Mouse (Mus musculus) layer of hippocampus, postnatal 36 days (tissue): ENCODE results near the gene Hist1h2be. TPM values are rescaled to one million over a fixed set of nuclear protein-coding genes. Genes with fewer than 3 reads are reported as not detected.
"Not testable (repeated sequence)": the region's sequence is repeated elsewhere in the genome, so short reads cannot be mapped to it uniquely, and the experiment has no call there.

Experiments used
- DNase-seq, 2 experiments: peaks; one replicate each; pipeline ENCODE4 v3.0.0; 2022
- total RNA-seq, 2 experiments: library from RNA; stranded (reverse); gene quantifications; 2 replicates each; pipeline ENCODE4 v1.2.3; 2021

Gene Hist1h2be
- total RNA-seq, 2 experiments from 2014 or later: 12.0 to 12.3 TPM

- DNase-seq: not testable (repeated sequence)
Measured at GRCm38 (mm10) chr13:23591886-23592285, 29.0 kb downstream of the Hist1h2be start.

DNA sequence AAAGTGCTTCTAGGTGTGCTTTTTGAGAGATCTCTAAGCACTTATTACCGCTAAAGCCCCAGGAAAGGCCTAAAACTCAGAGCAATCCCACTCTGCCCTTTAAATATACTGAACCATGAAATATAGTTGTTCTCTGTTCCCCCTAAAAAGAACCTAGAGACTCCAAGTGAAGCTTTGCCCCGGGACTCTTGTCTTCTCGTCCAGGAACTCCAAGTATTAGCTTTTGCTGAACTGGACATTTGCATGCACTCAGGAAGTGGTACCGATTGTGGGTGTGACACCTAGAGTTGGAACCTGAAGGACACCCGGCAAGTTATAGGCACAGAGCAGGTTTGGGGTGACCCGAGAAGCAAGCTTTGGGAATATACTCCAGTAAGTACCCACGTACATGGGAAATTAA is 29.7 kb downstream of the Hist1h2be start:
- DNase-seq: no peak

DNA sequence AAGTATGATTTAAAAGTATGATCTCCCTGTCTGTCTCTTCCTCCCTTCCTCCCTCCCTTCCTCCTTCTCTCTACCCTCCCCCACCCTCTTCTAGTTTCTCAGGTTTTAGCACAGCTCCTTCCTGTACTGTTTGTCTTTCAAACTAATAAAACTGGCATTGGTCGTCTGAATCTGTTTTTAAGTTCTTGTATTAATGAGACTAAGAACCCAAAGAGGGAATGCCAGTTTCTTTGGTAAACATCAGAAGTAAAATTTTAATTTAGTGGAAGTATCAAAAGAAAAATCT is 34.0 kb downstream of the Hist1h2be start:
- DNase-seq: no peak

- DNase-seq: no peak
Measured at GRCm38 (mm10) chr13:23586099-23586939, 34.6 kb downstream of the Hist1h2be start.

- peak; percentile 71 to 75 for DNase-seq
Measured at GRCm38 (mm10) chr13:23585442-23586098, 35.4 kb downstream of the Hist1h2be start.

DNA sequence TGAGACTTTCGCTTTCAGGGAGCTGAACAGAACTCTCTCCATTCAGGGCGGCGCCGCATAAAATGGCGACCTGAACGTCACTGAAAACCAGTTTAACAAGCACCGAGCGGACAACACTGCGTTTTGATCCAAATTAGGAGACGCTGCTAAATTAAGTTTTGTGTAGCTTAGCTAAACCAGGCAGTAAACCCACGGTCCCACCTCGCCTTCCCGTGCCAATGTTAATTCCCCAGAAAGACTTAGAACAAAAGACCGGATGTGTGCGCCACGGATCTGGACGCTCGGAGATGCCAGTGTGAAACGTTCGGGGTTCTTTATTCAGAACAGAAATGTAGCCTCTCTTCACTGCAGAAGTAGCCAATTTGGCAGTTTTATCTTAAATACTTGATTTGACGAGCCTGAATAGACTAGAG is 35.9 kb downstream of the Hist1h2be start:
- peak; percentile 66 to 68 for DNase-seq

DNA sequence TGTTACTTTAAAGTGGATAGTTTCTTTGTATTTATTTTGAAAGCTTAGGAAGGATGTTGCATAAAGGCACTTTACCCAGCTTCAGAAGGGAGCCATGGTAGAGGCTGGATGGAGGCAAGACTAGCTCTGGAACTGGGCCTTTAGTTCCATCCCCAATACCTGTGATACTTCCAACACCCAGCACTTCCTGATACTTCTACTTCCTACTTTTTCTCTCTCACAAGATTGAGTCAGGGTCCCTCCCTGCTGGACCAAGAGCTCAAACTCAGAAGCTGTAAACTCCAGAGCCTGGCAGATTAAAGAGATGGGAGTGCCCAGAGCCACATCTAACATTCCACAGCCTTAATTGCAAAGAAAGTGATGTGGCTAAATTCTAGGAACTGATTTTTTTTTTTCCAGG is 36.6 kb downstream of the Hist1h2be start:
- no peak for DNase-seq

DNA sequence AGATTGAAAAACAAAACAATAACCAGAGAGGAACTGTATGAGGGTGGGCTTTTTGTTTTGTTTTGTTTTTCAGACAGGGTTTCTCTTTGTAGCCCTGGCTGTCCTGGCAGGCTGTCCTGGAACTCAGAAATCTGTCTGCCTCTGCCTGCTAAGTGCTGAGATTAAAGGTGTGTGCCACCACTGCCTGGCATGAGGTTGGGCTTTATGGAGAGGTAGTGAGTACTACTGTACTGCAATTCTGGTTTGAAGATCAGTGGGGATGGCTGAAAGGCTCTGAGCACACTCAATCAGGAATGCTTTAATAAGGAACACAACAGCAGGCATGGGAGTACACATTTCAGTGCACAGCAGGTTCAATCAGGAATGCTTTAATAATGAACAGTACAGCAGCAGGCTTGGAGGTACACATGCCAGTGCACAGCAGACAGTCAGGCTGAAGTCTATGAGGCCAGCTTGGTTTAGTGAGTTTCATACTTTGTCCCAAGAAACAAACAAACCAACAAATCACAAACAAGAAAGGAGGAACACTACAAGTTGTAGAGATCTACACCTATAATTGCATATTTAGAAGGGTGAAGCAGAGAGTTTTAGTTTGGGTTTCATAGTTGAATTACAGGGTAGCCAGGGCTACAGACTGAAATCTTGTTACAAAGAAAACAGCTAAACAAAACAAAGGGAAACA is 37.4 kb downstream of the Hist1h2be start:
- DNase-seq: no peak

DNA sequence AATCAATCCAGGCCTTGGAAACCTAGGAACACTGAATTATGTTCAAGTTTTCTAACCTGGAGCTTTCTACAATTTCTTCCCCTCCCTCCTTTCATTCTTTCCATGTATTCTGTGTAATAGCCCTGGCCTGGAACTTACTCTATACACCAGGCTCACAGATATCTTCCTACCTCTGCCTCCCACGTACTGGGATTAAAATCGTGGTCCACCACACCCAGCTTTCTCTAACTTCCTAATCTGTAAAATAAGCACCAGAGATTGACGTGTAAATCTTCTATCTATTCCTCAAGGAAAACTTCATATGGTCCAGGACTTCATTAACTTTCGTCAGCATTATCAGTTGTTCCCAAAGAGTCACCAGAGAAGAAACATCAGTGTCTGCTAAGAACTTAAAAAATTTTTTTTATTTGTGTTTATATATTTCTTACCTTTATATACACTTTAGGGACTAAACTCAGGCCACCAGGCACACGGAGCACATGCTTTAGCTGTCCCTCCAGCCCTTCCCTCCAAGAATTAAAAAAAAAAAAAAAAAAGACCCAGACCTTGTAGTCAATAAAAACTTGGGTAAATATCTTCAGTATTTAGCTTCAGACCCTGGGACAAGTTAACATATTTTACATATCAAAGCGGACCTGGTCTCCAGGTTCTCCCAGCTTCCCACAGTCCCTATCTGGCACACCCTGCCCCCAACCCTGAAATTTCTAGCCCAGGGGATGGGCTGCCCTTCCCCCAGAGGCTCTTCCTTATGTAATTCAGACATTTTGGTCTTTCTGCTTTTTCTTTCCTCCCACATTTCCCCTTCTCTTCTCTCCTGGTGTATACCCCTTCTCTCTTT is 38.5 kb downstream of the Hist1h2be start:
- no peak for DNase-seq

DNA sequence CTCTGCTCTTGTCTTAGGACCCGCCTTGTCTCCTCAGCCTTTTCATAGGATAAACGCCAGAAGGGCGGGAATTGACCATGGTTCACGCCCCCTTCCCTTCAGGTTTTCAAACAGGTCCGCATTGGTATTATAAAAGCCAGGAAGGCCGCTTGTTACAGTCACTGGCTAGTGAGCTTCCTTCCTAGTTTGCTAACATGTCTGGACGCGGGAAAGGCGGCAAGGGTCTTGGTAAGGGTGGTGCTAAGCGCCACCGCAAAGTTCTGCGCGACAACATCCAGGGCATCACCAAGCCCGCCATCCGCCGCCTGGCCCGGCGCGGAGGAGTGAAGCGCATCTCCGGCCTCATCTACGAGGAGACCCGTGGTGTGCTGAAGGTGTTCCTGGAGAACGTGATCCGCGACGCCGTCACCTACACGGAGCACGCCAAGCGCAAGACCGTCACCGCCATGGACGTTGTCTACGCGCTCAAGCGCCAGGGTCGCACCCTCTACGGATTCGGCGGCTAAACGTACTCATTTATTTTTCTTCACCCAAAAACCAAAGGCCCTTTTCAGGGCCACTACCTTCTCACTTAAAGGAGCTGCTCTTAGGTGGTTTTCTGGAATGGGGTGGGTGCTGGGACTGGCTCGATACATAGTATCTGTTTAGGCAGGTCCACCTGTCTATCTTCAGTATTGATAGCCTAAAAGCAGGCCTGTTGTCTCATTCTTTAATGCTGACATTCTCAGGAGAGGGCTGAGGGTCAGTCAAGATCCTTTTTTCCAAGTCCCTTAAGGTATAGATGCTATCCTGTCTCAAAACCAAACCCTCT is 39.3 kb downstream of the Hist1h2be start, which contains the start of gene Hist1h4d:
Hist1h4d (plus strand) TSS at position 191 of the 811 bp plus-strand sequence.
- peak; percentile 96 to 97 for DNase-seq

DNA sequence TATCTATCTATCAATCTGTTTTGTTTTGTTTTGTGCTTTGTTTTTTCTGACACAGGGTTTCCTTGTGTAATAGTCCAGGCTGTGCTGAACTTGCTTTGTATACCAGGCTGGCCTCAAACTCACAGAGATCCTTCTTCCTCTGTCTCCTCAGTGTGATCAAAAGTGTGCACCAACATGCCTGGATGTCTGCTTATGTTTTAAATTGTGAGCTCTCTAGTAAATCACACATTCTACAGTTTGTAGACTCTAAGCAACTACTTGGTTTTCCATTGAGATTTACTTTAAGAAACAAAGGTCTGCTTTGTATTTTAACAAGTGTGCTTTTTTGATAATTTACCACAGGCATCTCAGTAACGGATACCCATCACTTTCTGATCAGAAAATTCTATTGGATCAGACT is 43.1 kb downstream of the Hist1h2be start:
- DNase-seq: no peak

DNA sequence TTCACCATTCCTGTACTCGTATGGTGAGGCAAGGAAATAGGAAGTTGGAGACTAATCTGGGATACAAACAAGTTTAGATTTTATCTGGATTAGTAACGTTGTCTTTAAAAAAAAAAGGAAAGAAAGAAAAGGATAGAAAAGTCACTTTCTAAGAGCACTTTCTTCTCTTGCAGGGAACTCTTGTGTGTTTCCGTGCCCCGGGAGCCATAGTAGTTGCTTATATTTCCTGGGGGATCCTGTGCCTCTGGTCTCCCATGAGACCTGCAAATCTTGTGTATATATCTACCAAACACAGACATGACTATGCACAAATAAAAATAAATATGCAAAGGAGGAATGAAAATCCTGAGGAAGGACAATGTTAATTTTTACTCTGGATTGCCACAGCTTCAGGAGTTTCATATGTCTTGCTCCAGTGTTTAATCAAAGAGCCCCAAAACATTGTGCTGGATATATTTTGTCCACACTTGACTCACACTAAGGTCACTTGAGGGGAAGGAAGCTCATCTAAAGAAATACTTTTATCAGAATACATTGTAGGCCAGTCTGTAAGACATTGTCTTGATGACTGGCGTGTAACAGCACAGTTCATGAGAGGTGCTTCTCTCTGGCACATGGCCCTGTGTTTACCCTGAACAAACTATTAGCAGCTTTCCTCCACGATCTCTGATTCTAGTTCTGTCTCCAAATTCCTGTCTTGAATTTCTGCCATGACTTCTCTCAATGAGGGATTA is 43.9 kb downstream of the Hist1h2be start:
- DNase-seq: no peak

GRCm38 (mm10) chr13:23576351-23576881 is 44.5 kb downstream of the Hist1h2be start:
- DNase-seq: no peak

- DNase-seq: not testable (repeated sequence)
Measured at GRCm38 (mm10) chr13:23575864-23576313, 45.0 kb downstream of the Hist1h2be start.

- DNase-seq: peak; percentile 48 to 58
Measured at GRCm38 (mm10) chr13:23575271-23575851, 45.6 kb downstream of the Hist1h2be start, which contains the start of gene Hist1h3d. Gene Hist1h3d, plus strand, starts transcription at chr13:23575763.

GRCm38 (mm10) chr13:23574546-23575170 is 46.3 kb downstream of the Hist1h2be start:
- DNase-seq: not testable (repeated sequence)

- DNase-seq: peak; percentile 87 to 90
Measured at GRCm38 (mm10) chr13:23573898-23574524, 46.9 kb downstream of the Hist1h2be start, which contains the start of the genes Hist1h2bf and Hist1h2ad. Gene Hist1h2bf, minus strand, starts transcription at chr13:23574196. Gene Hist1h2ad, plus strand, starts transcription at chr13:23574381.

DNA sequence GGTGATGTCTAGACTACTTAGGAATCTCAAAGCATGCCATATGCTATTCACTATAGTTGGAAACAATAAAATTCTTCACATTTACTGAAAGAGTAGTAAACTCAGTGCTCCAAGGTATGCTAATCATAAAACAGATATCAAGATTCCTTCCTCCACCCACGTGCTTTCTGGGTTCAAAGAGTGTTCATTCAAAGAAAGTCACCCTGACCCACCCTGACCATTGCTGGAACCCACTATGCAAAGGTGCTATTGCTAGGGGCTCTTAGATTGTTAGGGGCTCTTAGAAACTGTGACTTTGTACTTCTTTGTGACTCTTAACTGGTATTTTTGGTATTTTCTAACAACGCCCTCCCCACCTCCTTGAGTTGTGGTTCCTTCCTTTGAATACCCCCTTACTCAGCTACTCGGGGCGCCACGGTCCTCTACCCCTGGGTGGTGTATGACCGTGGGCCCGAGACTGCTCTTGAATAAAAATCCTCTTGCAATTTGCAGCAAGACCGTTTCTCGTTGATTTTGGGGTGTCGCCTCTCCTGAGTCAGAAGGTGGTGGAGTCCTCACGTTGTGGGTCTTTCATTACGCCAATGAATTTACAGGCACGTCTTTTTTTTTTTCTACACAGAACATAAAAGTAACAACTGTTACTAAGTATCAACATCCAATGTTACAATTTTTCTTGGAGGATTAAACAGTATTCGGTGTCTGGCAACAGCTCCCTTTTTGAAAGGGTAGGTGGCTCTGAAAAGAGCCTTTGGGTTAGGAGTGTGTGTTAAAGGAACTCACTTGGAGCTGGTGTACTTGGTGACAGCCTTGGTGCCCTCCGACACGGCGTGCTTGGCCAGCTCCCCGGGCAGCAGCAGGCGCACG is 47.7 kb downstream of the Hist1h2be start:
- not testable (repeated sequence) for DNase-seq
